Mouse (Mus musculus) midbrain, embryonic 16.5 days (tissue): ENCODE measurements around the gene Zyg11a. TPM values are rescaled to one million over a fixed set of nuclear protein-coding genes. Genes with fewer than 3 reads are reported as not detected.

Experiments
- polyA plus RNA-seq: library from polyadenylated mRNA; unstranded; fragments of >200 nt; fragmentation: Nextera tagmentation; extraction: Ambion mirVana; gene quantifications from 2 replicates; pipeline ENCODE4 v1.2.1, GENCODE M21; 2015

Zyg11a gene
- polyA plus RNA-seq, 1 experiment from 2014 or later = not detected

Other genes starting within 250 kb of the Zyg11a start
- 0.15 TPM in 1 of 2 replicates, not detected in the other for gene Slc1a7, start 249.7 kb downstream of the Zyg11a start, polyA plus RNA-seq
- gene Podn, start 121.6 kb downstream of the Zyg11a start, polyA plus RNA-seq = 0.22 and 0.51 TPM in 2 replicates
- gene Scp2, start 73.0 kb downstream of the Zyg11a start, polyA plus RNA-seq = 180 and 200 TPM in 2 replicates
- 7.8 and 9.5 TPM in 2 replicates for gene Echdc2, start 52.6 kb downstream of the Zyg11a start, polyA plus RNA-seq
- gene Zyg11b, start 83.0 kb upstream of the Zyg11a start, polyA plus RNA-seq = 37.0 and 38.3 TPM in 2 replicates
- 46.8 and 58.5 TPM in 2 replicates for gene Coa7, start 110.1 kb upstream of the Zyg11a start, polyA plus RNA-seq
- 6.8 and 6.9 TPM in 2 replicates for gene Shisal2a, start 165.3 kb upstream of the Zyg11a start, polyA plus RNA-seq
- 26.5 and 26.9 TPM in 2 replicates for gene Gpx7, start 188.9 kb upstream of the Zyg11a start, polyA plus RNA-seq
- 50.9 and 58.4 TPM in 2 replicates for gene Tut4, start 241.4 kb upstream of the Zyg11a start, polyA plus RNA-seq